Mouse (Mus musculus) right cerebral cortex, postnatal 36 days (tissue): Measurements from ENCODE around the gene Phlda2.

ENCODE experiments used
- DNase-seq, 2 experiments: peaks; one replicate each; pipeline ENCODE4 v3.0.0; 2022; ENCODE audit warnings: low spot score in 2 of 2, mixed read lengths in 1 of 2

Phlda2 gene

DNA sequence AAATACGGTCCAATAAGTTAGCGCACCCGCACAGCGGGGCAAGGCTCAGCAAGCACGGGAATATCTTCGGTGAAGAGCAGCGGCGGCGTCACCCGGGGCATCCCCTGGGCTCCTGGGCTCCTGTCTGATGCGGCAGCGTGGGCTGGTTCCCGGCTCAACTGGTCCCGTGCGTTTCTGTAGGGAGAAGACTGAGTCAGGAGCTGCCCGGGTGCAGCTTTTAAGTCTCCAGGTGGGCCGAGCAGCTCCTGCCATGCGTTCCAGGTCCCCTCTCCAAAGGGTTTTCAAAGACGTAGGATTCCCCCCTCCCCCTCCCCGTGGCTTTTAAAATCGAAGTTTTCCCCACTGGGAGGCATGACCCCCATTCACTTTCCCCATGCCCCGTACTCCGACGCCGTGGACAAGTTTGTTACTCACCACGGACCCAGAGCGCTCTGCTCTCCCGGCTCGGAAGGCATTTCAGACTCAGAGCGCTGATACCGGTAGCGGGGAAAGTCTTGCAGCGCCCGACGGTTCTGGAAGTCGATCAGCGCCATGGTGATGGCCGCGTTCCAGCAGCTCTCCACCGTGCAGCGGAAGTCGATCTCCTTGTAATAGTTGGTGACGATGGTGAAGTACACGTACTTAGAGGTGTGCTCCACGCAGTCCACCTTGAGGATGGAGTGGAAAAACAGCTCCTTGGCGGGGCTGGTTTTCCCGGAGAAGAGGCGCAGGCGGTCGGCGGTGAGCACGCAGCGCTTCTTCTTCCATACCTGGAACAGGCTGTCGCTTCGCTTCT lies 1.1 kb downstream of the Phlda2 start:
- no peak for DNase-seq

DNA sequence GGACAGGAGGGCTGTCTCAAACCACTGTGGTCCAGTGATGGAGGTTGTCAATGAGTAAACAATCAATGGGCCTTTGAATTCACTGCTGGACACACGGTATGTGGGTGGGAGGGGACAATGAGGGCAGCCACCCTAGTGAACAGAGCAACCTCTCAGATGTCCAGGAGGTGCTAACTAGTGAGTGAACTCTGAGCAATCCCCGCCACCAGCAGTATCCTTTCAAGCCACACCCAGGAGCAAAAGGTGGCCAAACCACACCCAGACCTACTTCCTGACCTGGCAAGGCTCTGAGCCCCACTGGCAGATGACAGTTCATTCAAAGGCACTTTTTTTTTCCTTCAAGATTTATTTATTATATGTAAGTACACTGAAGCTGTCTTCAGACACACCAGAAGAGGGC lies 2.0 kb downstream of the Phlda2 start:
- DNase-seq, result no peak

DNA sequence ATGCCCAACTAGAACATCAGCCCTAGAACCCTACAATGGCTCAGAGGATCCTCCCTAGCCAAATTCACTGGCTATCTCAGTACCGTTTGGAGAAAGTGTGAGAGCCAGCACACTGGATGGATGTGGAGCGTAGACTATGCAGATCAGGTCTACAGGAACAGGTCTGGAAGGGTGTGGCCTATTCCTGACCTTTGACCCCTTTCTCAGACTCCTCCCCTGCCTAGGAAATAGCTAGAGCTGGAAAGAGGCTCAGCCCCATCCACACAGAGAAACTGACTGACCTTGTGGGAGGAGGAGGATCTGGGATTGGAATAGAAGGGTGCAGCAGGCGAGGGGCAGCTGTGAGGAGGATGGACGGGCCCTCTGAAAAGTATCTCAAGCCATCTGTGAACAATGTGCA lies 4.4 kb downstream of the Phlda2 start:
- no peak for DNase-seq

DNA sequence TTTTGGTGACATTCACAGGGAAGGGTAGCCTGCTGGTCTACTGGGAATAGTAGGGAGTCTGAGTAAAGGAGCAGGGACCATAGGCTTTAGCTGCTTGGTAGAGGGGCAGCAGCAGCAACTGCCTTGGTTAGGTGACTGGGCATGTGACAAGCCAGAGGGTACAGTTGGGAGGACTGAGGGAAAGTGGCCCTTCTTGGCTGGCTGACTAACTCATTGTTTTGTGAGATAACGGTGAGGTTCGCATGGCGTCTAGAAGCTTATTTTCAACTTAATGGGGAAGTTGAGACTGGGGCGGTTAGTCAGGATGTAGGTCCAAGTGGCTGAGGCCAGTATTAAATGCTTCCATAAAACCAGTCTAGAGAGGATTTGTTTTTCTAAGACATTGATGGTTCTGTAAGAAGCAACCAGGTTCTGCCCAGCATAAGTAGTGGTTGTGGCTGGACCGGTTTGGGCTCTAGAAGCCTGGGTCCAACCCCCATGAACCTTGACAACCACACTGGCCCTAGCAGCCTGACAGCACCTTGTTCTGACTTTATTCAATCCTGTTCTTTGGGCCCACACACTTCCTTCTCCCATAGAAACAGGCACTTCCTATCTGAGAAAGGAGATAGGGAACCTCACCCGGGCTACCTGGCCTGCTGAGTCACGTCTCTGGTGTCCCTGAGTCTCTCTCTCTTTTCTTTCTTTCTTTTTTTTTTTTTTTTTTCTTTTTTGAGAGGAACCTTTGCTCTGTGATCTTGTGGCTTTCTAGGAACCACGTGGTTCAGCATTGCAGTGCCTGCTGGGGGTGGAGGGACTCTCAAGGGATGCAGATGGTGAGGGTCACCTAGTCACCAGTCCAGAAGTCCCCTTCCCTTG lies 7.6 kb downstream of the Phlda2 start:
- no peak for DNase-seq

DNA sequence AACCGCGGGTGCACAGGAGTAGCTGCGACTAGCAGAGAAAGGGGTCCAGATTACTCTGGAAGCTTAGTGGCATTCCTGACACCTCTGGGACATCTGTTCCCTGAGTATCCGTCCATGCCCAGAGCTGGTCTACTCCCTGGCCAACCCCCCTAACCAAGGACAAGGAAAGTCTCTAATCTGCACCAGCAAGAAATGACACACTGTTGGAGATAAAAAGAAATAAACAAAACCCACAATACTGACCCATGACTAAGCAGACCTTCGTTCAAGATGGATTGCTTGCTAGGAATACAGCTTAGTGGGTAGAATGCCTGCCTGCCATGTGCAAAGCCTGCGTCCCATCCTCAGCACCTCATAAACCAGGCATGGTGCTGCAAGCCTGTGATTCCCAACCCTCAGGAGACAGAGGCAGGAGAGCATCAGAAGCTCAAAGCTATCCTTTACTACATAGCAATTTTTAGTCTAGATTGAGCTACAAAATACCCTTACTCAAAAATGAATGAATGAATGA lies 9.3 kb downstream of the Phlda2 start:
- DNase-seq, result no peak

DNA sequence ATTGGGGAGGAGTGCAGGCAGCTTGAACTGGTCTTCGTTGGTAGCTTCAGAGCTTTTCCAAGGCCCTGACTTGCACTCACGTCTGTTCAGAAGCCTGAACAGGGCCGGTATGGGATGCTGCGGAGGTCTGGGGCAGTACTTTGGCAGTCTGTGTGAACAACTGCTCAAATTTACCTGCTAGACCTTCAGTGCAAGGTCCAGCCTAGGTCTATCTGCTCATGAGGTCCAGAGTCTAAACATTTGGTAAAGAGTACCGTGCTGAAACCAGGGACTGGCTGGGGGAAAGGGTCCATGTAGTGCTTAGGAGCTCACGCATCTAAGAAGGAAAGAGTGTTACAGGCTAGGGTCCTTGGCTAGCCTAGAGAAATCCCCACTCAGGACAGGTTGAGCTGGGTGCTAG lies 13.2 kb downstream of the Phlda2 start:
- DNase-seq, result no peak

DNA sequence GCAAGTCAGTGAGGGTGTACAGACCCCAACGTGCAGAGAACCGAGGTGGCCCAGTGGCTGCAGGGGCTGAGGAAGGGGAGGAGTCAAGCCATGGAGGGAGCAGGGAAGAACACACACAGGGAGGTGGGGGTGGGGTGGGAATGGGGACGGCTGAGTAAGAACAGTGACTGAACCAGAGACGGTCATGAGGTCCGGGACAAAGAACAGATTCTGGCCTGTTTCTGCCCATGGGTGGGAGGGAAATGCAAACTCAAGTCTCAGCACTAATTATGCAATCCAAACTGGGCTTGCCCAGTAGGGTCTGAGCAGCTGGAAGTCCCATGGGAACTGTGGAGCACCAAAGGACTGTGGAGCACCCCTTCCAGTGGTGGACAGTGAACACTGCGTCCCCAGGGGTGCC lies 20.4 kb downstream of the Phlda2 start:
- no peak for DNase-seq

DNA sequence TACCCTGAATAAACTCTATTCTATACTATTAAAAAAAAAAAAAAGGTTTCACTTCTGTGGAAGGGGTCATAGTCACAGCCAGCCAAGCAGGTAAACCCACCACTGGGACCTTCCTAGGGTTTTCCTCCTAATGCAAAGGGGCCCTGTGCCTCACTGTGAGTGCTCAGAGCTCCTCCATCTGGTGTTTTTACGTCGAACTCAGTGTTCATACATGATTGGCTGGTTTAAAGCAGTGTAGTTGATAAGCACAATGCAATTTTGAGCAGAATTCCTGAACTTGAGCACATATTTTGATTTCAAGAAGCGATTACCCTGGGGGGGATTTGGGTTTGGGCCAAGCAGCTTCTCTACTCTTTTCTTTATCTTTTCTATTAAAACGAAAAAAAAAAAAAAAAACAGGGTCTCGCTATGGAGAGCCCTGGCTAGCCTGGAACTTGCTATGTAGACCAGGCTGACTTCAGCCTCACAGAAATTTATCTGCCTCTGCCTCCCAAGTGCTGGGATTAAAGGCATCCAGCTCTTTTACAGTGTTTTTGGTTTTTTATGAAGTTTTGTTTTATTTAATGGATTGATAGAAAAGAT lies 21.1 kb downstream of the Phlda2 start:
- no peak for DNase-seq

DNA sequence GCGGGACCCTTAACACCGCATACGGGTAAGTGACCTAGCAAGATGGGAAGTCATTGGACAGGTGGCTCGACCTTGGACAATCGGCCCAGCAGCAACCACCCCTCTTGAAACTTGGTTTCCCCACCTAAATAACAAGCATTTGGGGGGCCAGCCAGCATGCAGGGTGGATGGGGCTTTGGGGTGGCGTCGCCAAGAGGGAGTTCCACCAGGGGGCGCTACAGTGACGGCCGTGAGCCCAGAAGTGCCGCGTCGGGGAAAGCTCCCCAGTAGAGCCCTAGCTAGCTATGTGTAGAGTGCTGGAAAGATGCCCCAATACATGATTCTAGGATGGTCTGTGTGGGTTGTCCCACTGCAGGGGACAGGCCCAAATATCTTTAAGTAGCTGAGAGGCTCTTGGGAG lies 22.5 kb downstream of the Phlda2 start:
- no peak for DNase-seq

DNA sequence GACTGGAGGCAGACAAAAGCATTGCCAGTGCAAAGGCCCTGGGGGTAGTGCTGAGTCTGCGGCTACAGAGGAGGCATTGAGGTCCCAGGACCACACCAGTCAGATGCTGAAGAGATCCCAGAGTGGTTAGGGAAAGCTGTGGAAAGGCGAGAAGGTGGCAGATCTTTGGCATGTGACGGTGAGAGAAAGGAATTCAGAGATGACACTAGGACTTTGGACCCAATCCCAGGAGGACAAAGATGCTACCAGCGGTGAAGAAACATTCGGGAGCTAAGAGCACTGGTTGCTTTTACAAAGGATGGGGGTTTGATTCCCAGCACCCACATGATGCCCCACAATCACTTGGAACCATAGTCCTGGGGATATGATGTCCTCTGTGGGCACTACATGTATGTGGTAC lies 25.1 kb downstream of the Phlda2 start:
- DNase-seq, result no peak

DNA sequence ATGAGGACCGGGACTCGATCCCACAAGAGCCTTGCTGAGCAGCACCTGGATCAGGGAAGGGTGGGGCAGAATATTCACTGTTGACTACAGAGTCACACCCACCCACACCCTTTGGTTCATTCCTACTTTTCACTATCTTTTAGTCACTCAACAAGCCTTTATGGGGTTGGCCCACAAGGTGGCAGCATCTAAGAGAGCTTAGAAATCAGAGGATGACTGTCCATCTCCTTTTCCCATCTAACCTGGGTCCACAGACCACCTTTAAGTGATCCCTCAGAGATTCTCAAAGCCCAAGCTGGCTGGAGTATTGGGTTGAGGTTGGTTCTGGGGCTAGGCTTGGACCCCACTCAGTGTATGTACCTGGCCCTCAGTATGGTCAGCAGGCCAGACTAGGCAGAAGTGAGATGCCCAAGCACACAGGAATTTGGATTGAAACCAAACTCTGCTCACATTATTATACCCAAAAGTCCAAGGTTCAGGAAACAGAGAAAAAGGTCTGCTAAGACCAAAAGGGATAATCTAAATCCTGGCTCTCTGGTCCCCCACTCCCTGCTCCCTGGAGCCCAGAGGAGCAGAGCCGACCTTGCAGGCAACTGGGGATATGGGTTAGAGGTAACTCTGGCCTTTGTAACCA lies 26.1 kb downstream of the Phlda2 start:
- DNase-seq, result no peak

DNA sequence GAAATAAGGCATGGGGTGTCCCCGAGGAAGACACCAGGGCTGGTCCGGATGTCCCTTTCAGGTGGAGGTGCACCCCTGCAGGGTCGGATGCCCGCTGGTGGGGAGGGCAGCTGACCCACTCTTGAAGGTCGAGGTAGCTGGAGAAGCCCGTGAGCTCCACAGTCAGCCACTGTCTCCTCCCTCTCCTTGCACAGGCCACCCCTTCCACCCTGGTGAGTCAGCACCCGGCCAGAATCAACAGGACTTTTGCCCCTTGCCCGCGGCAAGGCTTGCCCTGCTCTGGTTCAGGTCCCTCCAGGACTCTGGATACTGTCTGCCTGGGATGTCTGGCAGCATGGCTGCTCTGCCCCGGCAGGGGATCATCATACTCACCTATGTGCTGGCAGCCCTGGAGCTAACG lies 27.1 kb downstream of the Phlda2 start:
- no peak for DNase-seq

DNA sequence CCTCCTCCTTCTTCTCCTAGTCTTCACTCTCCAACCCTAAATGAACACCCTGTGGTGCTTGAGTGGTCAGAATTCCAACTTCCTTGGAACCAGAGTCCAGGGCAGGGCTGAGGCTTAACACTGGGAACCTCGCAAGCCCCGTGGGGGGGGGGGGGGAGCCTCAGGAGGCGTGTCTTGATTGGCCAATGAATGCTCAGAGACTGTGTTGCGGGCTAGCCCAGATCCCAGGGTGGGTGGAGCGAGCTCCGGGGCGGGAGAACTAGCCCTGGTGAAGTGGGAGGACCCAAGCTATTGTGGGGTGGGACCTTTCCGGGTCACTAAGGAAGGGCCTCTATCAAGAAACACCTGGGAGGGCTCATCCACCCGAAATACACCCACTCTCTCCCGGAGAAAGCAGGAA lies 28.1 kb downstream of the Phlda2 start:
- DNase-seq, result no peak

DNA sequence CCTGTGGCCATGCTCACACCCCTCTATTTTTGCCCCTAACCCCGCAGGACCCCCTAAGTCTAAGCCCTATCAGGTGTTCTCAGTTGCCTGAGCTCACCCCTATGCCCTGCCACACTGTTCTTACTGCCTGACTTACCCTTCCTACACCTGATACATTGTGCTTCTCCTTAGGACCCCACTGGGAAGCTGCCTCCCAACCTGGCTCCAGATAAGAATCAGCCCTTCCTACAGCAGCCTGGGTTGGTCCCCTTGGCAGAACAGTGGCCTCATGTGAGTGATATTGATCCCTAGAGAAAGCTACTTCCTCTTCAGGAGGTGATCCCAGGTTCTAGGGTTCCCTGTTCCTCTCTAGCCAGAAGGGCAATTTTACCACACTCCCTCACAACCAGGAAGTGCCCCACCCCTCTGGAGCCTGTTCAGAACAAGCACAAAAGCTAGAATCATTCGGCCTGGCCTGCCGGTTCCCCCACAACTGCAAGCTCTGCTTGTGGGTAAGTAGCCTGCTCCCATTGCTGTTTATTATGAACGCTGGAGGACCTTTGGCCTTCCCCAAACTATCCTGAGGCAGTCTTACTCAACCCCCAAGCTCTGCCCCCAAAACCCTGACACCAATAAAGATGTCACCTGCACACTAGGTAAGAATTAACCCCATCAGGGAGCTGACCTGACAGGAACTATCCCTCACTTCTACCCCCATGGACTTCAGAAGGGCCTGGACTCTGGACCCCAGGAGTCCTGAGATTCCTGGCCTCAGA lies 29.4 kb downstream of the Phlda2 start, which contains the start of gene Slc22a18:
TSS of gene Slc22a18 (plus strand) at position 390 of the 755 bp plus-strand sequence.
- no peak for DNase-seq

DNA sequence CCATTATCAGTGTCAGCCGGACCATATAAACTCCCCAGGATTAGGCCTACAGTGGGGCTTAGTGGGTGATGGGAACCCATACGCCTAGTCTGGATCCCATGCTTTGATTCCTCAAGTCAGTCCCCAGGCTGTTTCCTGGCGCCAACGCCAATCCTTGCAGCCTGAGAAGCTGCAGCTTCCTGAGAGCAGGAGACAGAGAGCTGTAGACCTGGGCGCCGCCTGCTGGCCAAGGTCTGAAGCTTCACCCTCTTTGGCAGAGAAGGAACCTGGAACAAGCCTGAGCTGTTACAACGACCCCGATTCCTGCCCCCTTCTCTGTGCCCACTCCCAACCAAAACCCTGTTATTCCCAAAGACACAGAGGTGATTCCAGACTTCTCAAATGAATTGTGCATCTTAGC lies 33.0 kb downstream of the Phlda2 start:
- peak; percentile 44 to 46 for DNase-seq

DNA sequence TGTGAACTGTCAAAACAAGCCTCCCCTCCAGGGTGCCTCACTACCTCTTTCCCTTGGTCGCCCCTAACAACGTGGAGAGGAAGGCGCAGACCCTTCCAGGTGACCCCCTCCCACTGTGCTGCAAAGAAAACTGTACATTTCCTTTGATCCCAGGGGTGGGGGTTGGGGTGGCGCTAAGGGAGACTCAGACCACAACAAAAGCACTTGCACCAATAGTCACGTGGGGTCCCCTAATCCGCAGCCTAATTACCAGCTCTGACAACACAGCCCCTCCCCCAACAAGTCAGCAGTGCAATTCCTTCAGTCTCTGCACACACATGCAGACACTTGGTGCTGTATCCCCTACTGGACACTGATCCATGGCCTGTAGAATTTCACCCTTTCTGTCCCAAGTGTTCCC lies 35.2 kb downstream of the Phlda2 start:
- no peak for DNase-seq

DNA sequence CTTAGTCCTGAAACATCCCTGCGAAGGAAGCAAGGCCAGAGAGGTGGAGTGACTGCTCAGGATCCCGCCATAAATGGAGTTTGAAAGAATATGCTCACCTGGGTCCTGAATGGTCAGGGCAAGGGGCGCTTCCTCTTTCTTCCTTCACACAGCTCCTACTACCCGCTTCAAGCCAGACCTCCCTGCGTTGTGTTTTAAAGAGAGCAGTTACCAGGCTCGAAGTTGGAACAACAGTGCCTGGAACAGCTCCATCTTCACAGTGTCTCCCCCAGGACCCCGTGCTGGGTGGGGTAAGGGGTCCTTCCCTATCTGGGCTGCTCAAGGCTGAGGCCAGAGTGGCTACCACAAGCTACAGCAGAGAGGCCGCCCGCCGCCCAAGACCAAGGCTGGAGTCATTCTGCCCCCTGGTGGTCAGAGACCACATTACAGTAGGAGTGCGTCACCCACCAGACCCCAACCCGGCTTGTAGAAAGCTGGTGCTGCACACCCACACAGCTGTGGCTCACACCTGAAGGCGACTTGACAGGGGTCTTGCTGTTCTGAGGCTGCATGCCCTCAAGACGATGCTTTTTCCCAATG lies 36.8 kb downstream of the Phlda2 start:
- peak; percentile 34 to 67 for DNase-seq

DNA sequence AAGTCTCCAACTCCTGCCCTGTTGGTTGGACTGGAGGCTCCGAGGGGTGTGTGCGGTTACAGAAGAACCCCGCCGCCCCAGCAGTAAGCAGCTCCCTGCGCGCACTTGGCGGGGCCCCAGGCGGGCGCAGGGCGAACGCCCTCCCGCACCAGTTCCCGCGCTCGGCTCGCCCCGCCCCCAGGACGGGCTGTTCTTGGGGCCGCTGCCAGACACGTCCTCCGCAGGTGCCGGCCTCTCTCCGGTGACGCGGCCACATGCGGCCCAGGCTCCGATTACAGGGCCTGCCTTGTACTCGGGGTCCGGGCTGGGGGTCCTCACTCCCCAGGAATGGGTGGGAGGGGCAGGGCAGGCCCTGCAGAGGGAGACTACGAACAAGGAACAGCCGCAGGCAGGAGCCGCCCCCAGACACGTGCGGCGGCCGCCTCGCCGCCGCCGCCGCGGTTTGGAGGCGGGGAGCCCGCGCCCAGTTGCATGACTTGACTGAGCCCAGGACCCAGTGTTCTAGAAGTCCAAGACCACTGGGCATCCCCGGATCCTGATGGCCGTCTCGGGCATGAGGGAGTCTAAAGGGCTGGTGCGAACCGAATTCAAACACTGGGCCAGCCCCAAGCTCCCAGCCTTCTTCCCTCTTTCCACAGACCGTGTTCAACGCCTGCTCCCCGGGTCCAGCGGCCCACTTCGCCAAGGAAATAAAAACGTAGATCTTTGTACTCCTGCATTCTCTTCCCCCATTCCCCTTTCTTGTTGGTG lies 38.0 kb downstream of the Phlda2 start:
- peak in 1 of 2 experiments; percentile 16 for DNase-seq

DNA sequence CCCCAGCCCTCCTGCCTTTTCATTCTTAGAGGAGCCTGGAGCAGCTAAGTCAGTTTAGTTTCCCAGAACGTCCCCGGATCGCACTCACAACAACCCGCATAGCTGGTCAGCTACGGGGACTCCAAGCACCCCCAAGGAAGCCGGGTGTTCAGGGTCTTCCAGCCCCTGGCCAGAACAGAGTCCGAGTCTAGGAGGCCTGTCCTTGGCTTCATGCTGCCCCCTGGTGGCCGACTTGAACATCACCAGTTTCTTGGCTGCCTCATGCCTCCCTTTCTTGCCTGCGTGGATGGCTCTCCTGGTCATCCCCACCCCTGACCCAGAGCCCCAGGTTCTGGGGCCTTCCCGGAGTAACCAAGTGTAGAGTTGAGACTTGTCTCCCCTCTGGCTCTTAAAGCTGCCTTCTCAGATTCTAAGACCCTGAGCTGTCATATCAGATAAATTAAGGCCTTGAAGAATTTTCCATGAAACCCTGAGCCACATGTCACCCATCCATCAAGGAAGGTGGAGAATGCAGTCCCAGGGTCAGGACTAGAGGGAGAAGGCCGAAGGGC lies 39.0 kb downstream of the Phlda2 start:
- peak in 1 of 2 experiments; percentile 22 for DNase-seq

DNA sequence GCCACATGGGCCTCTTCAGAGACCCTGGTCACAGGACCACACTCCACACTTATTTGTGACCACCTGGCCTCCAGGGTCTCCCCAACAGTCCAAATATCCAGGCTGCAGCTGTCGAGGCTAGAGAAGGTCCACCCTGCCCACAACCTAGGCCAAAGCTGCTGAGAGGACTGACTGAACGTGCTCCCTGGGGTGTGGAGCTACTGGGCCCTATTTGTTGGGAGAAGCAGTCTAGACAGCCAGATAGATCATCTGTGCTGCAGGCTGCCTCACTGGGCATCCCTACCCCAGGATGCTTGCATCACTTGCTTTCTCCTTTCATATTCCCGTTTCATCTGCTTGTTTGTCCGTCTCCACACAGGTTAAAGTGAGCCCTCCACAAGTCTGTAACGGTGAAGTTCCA lies 40.4 kb downstream of the Phlda2 start:
- no peak for DNase-seq
